In the genomic region with DNA sequence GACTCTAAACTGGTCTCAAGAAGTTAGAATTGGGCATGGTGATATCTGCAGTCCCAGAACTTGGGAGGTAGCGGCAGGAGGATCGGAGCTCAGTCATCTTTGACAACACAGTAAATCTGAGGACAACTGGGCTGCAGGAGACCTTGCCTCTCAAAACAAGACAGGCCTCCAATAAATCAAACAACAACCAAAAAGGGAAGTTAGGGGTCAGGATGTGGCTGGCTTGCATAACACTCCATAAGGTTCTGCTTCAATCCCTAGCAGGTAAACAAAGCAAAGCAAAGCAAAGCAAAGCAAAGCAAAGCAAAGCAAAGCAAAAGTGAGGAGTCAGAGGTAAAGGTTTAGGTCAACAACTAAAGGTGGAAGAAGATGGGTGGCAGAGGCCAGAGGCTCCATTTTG, we compare ENCODE assay signal across 25 mouse cellular contexts. TPM values are rescaled to one million over a fixed set of nuclear protein-coding genes. Genes with fewer than 3 reads are reported as not detected.
DNase-seq lines count a peak whose midpoint lies in the region; ATAC-seq lines count a peak whose summit lies in the region.
"Had no signal": no experiment of that assay in that cellular context is flagged by ENCODE, and none has a peak within 500 bp of the region (broad histone marks: within the 10 kb centered on the region; RNA-seq: fewer than 3 reads in every experiment).

No protein-coding gene starts in this region.

- no peaks in the 10 kb centered on the region for H3K36me3 ChIP-seq in liver, embryonic 15.5 days (replicated peaks)
- H3K36me3 ChIP-seq in liver, embryonic 12.5 days = no peaks in the 10 kb centered on the region
- H3K36me3 ChIP-seq in forebrain, embryonic 13.5 days (ENCODE audit: poor library complexity, severe bottlenecking) = peaks cover 62% of the 10 kb centered on the region

- H3K4me2 ChIP-seq in liver, embryonic 15.5 days = no peak overlapping the region
- no peak overlapping the region for H3K4me2 ChIP-seq in liver, embryonic 12.5 days
- H3K4me2 ChIP-seq in forebrain, embryonic 13.5 days = no peak overlapping the region

- peak; percentile 26 for DNase-seq in CD4-positive helper T cell, adult 2 months (ENCODE audit: low read depth, low spot score)
- no peak for DNase-seq in left cerebral cortex, postnatal 10 days (ENCODE audit: extremely low spot score in 1 of 2, low spot score in 2 of 2)
- no peak for DNase-seq in gastrocnemius, postnatal 14 days
- DNase-seq: adrenal gland, adult 8-10 months; cerebellum, adult 2 months; gastrocnemius, adult 2 months; heart, adult 11 months; heart, postnatal 4 days; kidney, adult 18-20 months; layer of hippocampus, postnatal 36 days; left cerebral cortex, postnatal 4 days; lung, postnatal 10 days; thymus, postnatal 4 days had no signal

- no peaks in the 10 kb centered on the region for H3K9me3 ChIP-seq in liver, embryonic 15.5 days (replicated peaks)
- no peaks in the 10 kb centered on the region for H3K9me3 ChIP-seq in liver, embryonic 12.5 days (replicated peaks)
- no peaks in the 10 kb centered on the region for H3K9me3 ChIP-seq in forebrain, embryonic 13.5 days (replicated peaks)
- H3K9me3 ChIP-seq: embryonic facial prominence, embryonic 10.5 days had no signal

- intact Hi-C loops in left cerebral cortex, postnatal 10 days (cut with DNase I) = no loop called here
- intact Hi-C loops in gastrocnemius, postnatal 14 days (cut with DNase I; ENCODE audit: low total_unique reads) = no loop called here

- no peaks in the 10 kb centered on the region for H3K27me3 ChIP-seq in liver, embryonic 15.5 days
- no peaks in the 10 kb centered on the region for H3K27me3 ChIP-seq in liver, embryonic 12.5 days (replicated peaks)
- no peaks in the 10 kb centered on the region for H3K27me3 ChIP-seq in forebrain, embryonic 13.5 days

- no peak overlapping the region for H3K4me3 ChIP-seq in liver, embryonic 15.5 days (replicated peaks)
- no peak overlapping the region for H3K4me3 ChIP-seq in liver, embryonic 12.5 days
- no peak overlapping the region for H3K4me3 ChIP-seq in forebrain, embryonic 13.5 days
- H3K4me3 ChIP-seq: embryonic facial prominence, embryonic 10.5 days; gastrocnemius, adult 2 months; layer of hippocampus, adult 2 months had no signal

- 15% methylated on average over 2 of the region's 2 CpGs for WGBS in liver, embryonic 15.5 days (ENCODE audit: insufficient replicate concordance)
- WGBS in liver, embryonic 12.5 days (ENCODE audit: insufficient replicate concordance) = 59% methylated on average over 2 of the region's 2 CpGs
- WGBS in forebrain, embryonic 13.5 days = 99% methylated on average over 2 of the region's 2 CpGs

- H3K4me1 ChIP-seq in liver, embryonic 15.5 days (replicated peaks) = no peaks in the 10 kb centered on the region; the same call in 1 of the 2 replicates
- H3K4me1 ChIP-seq in liver, embryonic 12.5 days = no peaks in the 10 kb centered on the region
- no peaks in the 10 kb centered on the region for H3K4me1 ChIP-seq in forebrain, embryonic 13.5 days
- H3K4me1 ChIP-seq: embryonic facial prominence, embryonic 10.5 days had no signal

- no peak for ATAC-seq in liver, embryonic 15.5 days (ENCODE audit: insufficient read depth)
- no peak for ATAC-seq in liver, embryonic 12.5 days
- ATAC-seq in granulocyte monocyte progenitor cell, adult 5-6 weeks (replicated peaks; ENCODE audit: poor library complexity, severe bottlenecking) = peak; percentile 81
- ATAC-seq in monocyte, adult 5-6 weeks (replicated peaks; ENCODE audit: insufficient number of reproducible peaks, low FRiP score, low TSS enrichment, poor library complexity, severe bottlenecking) = peak; percentile 37; the same call in 1 of the 2 replicates
- ATAC-seq in forebrain, embryonic 13.5 days = no peak
- ATAC-seq: hindbrain, postnatal 0 days had no signal

- H3K27ac ChIP-seq in liver, embryonic 15.5 days (replicated peaks) = 0 out of 2 replicates have a peak overlapping the region, but pooled peaks have one; percentile 41
- H3K27ac ChIP-seq in liver, embryonic 12.5 days = no peak overlapping the region
- H3K27ac ChIP-seq in forebrain, embryonic 13.5 days = no peak overlapping the region
- H3K27ac ChIP-seq: embryonic facial prominence, embryonic 10.5 days; gastrocnemius, adult 2 months; hindbrain, postnatal 0 days; kidney, postnatal 0 days; layer of hippocampus, adult 2 months had no signal

- H3K9ac ChIP-seq in liver, embryonic 15.5 days = no peak overlapping the region
- no peak overlapping the region for H3K9ac ChIP-seq in liver, embryonic 12.5 days
- no peak overlapping the region for H3K9ac ChIP-seq in forebrain, embryonic 13.5 days

RNA-seq across cellular contexts. Expression of a gene that starts 28.8 kb away (rescaled TPM):
- 0.07 and 0.15 TPM in 2 replicates for polyA plus RNA-seq in liver, embryonic 15.5 days (2015; fragmentation: Nextera tagmentation; extraction: Ambion mirVana)
- 0.04 and 0.08 TPM in 2 replicates for polyA plus RNA-seq in liver, embryonic 12.5 days (2016; fragmentation: Nextera tagmentation; extraction: Ambion mirVana)
- not detected in 2 replicates for total RNA-seq in granulocyte monocyte progenitor cell, adult 5-6 weeks (2014; fragmentation: Nextera tagmentation)
- 0.17 and 0.36 TPM in 2 replicates for total RNA-seq in granulocyte monocyte progenitor cell, adult 5-6 weeks (2017)
- 0.75 to 1.5 TPM (median 1.1 TPM) in 3 replicates for total RNA-seq in monocyte, adult 5-6 weeks (2017)
- 0.05 and 0.08 TPM in 2 replicates for polyA plus RNA-seq in forebrain, embryonic 13.5 days (2015; fragmentation: Nextera tagmentation; extraction: Ambion mirVana)
- under 1 TPM; 0.10 to 0.30 TPM for total RNA-seq in left cerebral cortex, postnatal 10 days (2021)
- under 1 TPM; 0.39 to 0.55 TPM for total RNA-seq in gastrocnemius, postnatal 14 days (2021)
- total RNA-seq: liver, adult 2 months; megakaryocyte-erythroid progenitor cell, adult 5-6 weeks had no signal
- polyA plus RNA-seq: embryonic facial prominence, embryonic 10.5 days; kidney, postnatal 0 days; stomach, embryonic 14.5 days had no signal

RNA-seq across cellular contexts. Expression of a gene that starts 51.9 kb away (rescaled TPM):
- 0.17 and 0.24 TPM in 2 replicates for polyA plus RNA-seq in liver, embryonic 15.5 days (2015; fragmentation: Nextera tagmentation; extraction: Ambion mirVana)
- 0.68 and 0.78 TPM in 2 replicates for polyA plus RNA-seq in liver, embryonic 12.5 days (2016; fragmentation: Nextera tagmentation; extraction: Ambion mirVana)
- not detected in 2 replicates for total RNA-seq in granulocyte monocyte progenitor cell, adult 5-6 weeks (2014; fragmentation: Nextera tagmentation)
- total RNA-seq in granulocyte monocyte progenitor cell, adult 5-6 weeks (2017) = 0.17 TPM in 1 of 2 replicates, not detected in the other
- 0.10 to 0.57 TPM in 2 of 3 replicates, not detected in the other for total RNA-seq in monocyte, adult 5-6 weeks (2017)
- 4.0 and 4.5 TPM in 2 replicates for polyA plus RNA-seq in forebrain, embryonic 13.5 days (2015; fragmentation: Nextera tagmentation; extraction: Ambion mirVana)
- 10 to 100 TPM; 43.3 to 46.2 TPM for total RNA-seq in left cerebral cortex, postnatal 10 days (2021)
- 10 to 100 TPM; 31.6 to 39.6 TPM for total RNA-seq in gastrocnemius, postnatal 14 days (2021)
- total RNA-seq: megakaryocyte-erythroid progenitor cell, adult 5-6 weeks had no signal

Comparison
In these comparisons a context has a peak if more than half of its experiments do, and no peak if none do; other contexts are left out.
1. ATAC-seq: peak in granulocyte monocyte progenitor cell, adult 5-6 weeks (single experiment) and monocyte, adult 5-6 weeks (single experiment); none in liver, embryonic 15.5 days (single experiment), liver, embryonic 12.5 days (single experiment) and forebrain, embryonic 13.5 days (single experiment).
2. RNA of a gene that starts 51.9 kb away (total RNA-seq): 43.3 to 46.2 TPM in left cerebral cortex, postnatal 10 days and 31.6 to 39.6 TPM in gastrocnemius, postnatal 14 days; 0.10 to 0.57 TPM in monocyte, adult 5-6 weeks and 0.17 TPM in granulocyte monocyte progenitor cell, adult 5-6 weeks; every median in the first group is over 10 times any median in the second.